Mouse (Mus musculus): ENCODE measurements around the gene Cadm2.

DNA sequence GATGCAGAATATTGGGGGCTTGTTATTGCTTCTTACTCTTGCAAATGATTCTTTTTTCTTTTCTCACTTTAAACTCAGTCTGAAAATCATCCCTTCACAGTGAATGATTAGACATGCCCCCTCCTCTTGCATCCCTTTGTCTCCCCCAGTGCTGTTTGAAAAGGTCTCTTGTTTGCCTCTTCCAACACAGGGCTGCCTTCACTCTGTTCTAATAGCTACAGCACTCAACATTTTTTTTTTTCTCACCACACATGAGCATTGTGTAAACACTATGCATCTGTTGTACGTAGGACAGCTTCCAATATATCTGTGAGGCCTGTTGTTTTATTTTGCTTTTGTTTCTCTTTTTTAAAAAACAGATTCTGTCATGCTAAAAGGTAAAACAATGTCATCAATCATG is 695.2 kb downstream of the Cadm2 start:
- no peak for TF ChIP-seq CTCF (IDR thresholded peaks at IDR 0.05; ENCODE audit: low read depth, low read length)
- no peak for TF ChIP-seq POLR2A (IDR thresholded peaks at IDR 0.05; ENCODE audit: extremely low read depth, insufficient read depth, low read length)
